Mouse (Mus musculus) limb, embryonic 15.5 days (tissue): ENCODE measurements at regions not wholly inside any gene's neighbourhood (a gene's known extent, or its start where the extent isn't known, plus 50 kb on each side); places are given as distances from the start of the nearest gene placed in this dataset.

Source experiments
- ATAC-seq: fragments of 200-750 bp; cut with Nextera tagmentation; 2 replicates; pipeline ENCODE4 v1.8.0; 2017; ENCODE audit warnings: low read depth, moderate TSS enrichment; ENCODE audit not compliant: insufficient number of reproducible peaks, low FRiP score, low TSS enrichment
- H3K27ac ChIP-seq: fragments of 300-500 bp; sonication (generic); 2 replicates; pipeline ENCODE4 v1.5.1; 2015; ENCODE audit warnings: moderate library complexity, mild to moderate bottlenecking, inconsistent platforms
- H3K27me3 ChIP-seq: fragments of 300-500 bp; sonication (generic); 2 replicates; pipeline ENCODE4 v1.6.1; 2015; ENCODE audit warnings: inconsistent platforms
- H3K36me3 ChIP-seq: fragments of 300-500 bp; sonication (generic); 2 replicates; pipeline ENCODE4 v1.6.1; 2015; ENCODE audit warnings: inconsistent platforms
- H3K4me1 ChIP-seq: fragments of 300-500 bp; sonication (generic); 2 replicates; pipeline ENCODE4 v1.6.1; 2015; ENCODE audit warnings: inconsistent platforms
- H3K4me2 ChIP-seq: fragments of 300-500 bp; sonication (generic); 2 replicates; pipeline ENCODE4 v1.6.1; 2015; ENCODE audit warnings: mild to moderate bottlenecking, inconsistent platforms
- H3K4me3 ChIP-seq: fragments of 300-500 bp; sonication (generic); 2 replicates; pipeline ENCODE4 v1.5.1; 2015; ENCODE audit warnings: mild to moderate bottlenecking, inconsistent platforms
- H3K9ac ChIP-seq: fragments of 300-500 bp; sonication (generic); 2 replicates; pipeline ENCODE4 v1.6.1; 2015; ENCODE audit warnings: inconsistent platforms
- H3K9me3 ChIP-seq: fragments of 300-500 bp; sonication (generic); 2 replicates; pipeline ENCODE4 v1.6.1; 2016; ENCODE audit warnings: inconsistent platforms
- WGBS: fragments of 180-500 bp; shearing (Covaris S2); methylation state at CpG from one replicate; pipeline ENCODE4 v1.1.7; 2015; 5-methylcytosine and 5-hydroxymethylcytosine counted together

GRCm38 (mm10) chr13:45230804-45231203 lies 152.3 kb downstream of the Gm9817 start:
- H3K9me3 ChIP-seq: no peaks in the 10 kb centered on the region
- WGBS: 82% methylated on average over 2 of the region's 2 CpGs
- no peak overlapping the region for H3K9ac ChIP-seq
- no peak overlapping the region for H3K4me3 ChIP-seq
- no peaks in the 10 kb centered on the region for H3K4me1 ChIP-seq
- no peaks in the 10 kb centered on the region for H3K27me3 ChIP-seq
- no peak overlapping the region for H3K4me2 ChIP-seq
- no peaks in the 10 kb centered on the region for H3K36me3 ChIP-seq
- no peak overlapping the region for H3K27ac ChIP-seq
- ATAC-seq: no peak

- ATAC-seq: no peak
- Histone ChIP-seq H3K27me3 (no peaks in the 10 kb centered on the region), H3K4me3 (no peak overlapping the region), H3K4me2 (no peak overlapping the region), H3K9ac (no peak overlapping the region), H3K9me3 (no peaks in the 10 kb centered on the region), H3K36me3 (no peaks in the 10 kb centered on the region), H3K4me1 (peaks cover 8% of the 10 kb centered on the region), H3K27ac (no peak overlapping the region)
- WGBS: 64% methylated on average over 5 of the region's 5 CpGs
Observed at GRCm38 (mm10) chr13:45235236-45235635, 154.3 kb upstream of the Mylip start.

DNA sequence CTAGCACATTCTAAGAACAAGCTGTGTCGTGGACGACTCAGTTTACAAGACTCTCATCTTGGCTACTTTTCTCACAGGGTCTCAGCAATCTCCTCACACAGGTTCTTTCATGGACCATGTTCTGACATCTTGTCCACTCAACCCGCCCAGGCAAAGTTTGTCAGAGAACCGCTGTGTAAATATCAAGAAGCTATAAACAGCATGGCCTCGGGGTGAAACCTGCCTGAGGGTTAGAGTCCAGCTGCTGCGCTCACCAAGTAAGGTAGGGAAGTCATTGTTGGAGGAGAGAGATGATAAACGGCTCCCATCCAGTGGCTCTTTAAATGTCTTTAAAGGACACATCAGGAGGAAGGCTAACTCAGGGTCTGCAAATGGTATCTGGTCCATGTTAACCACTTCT lies 151.3 kb upstream of the Mylip start:
- H3K36me3 ChIP-seq: no peaks in the 10 kb centered on the region
- H3K9me3 ChIP-seq: no peaks in the 10 kb centered on the region
- no peak overlapping the region for H3K4me2 ChIP-seq
- H3K9ac ChIP-seq: no peak overlapping the region
- H3K4me3 ChIP-seq: no peak overlapping the region
- H3K4me1 ChIP-seq: peaks cover 13% of the 10 kb centered on the region
- WGBS: 64% methylated on average over 7 of the region's 7 CpGs
- H3K27me3 ChIP-seq: no peaks in the 10 kb centered on the region
- no peak overlapping the region for H3K27ac ChIP-seq
- ATAC-seq: no peak

GRCm38 (mm10) chr13:45239153-45239552 lies 150.4 kb upstream of the Mylip start:
- H3K36me3 ChIP-seq: no peaks in the 10 kb centered on the region
- H3K4me1 ChIP-seq: peaks cover 13% of the 10 kb centered on the region
- ATAC-seq: no peak
- H3K27ac ChIP-seq: no peak overlapping the region
- peak overlapping the region; percentile 21; the same call in 1 of the 2 replicates for H3K4me2 ChIP-seq
- H3K4me3 ChIP-seq: no peak overlapping the region
- no peaks in the 10 kb centered on the region for H3K27me3 ChIP-seq
- WGBS: 29% methylated on average over 9 of the region's 9 CpGs
- H3K9ac ChIP-seq: no peak overlapping the region
- H3K9me3 ChIP-seq: no peaks in the 10 kb centered on the region

DNA sequence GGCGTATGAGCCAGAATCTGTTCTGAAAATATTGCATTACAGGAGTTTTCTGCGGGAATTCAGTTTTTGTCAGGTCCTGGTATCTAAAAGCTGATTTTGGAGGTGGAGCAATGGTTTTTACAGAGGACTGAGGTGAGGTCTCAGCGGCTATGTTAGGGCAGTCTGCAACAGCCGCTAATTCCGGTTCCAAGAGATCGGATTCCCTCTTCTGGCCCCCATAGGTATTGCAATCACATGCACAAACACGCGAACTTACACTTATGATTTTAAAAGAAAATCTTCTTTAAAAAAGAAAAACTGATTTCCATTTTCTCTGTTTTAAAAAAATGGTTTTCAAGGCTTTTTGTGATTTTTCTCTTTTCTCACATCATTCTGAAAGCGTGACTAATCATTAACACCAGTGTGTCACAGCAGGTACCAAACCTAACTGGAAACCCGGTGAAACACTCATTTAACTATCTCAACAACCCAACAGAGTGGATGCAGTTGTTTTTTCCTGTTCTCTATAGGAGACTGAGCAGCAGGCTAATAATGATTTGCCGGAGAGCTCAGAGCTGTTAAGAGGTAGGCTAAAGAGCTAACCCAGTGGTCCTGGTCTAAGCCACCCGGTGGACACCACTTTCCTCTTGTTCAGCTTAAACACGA lies 149.4 kb upstream of the Mylip start:
- Histone ChIP-seq H3K36me3 (no peaks in the 10 kb centered on the region), H3K4me2 (no peak overlapping the region), H3K27me3 (no peaks in the 10 kb centered on the region), H3K27ac (no peak overlapping the region), H3K9me3 (no peaks in the 10 kb centered on the region), H3K4me1 (peaks cover 13% of the 10 kb centered on the region), H3K9ac (no peak overlapping the region), H3K4me3 (no peak overlapping the region)
- 76% methylated on average over 13 of the region's 13 CpGs for WGBS
- no peak for ATAC-seq

- H3K4me1 ChIP-seq: peaks cover 13% of the 10 kb centered on the region
- no peak overlapping the region for H3K9ac ChIP-seq
- no peak overlapping the region for H3K27ac ChIP-seq
- no peak for ATAC-seq
- H3K27me3 ChIP-seq: no peaks in the 10 kb centered on the region
- WGBS: 64% methylated on average over 3 of the region's 3 CpGs
- H3K4me3 ChIP-seq: no peak overlapping the region
- no peaks in the 10 kb centered on the region for H3K9me3 ChIP-seq
- H3K4me2 ChIP-seq: no peak overlapping the region
- no peaks in the 10 kb centered on the region for H3K36me3 ChIP-seq
Observed at GRCm38 (mm10) chr13:45242261-45242660, 147.3 kb upstream of the Mylip start.

- no peak overlapping the region for H3K4me2 ChIP-seq
- H3K9ac ChIP-seq: no peak overlapping the region
- no peak overlapping the region for H3K27ac ChIP-seq
- no peaks in the 10 kb centered on the region for H3K9me3 ChIP-seq
- 49% methylated on average over 12 of the region's 12 CpGs for WGBS
- no peaks in the 10 kb centered on the region for H3K36me3 ChIP-seq
- no peak for ATAC-seq
- H3K4me1 ChIP-seq: peaks cover 13% of the 10 kb centered on the region
- H3K27me3 ChIP-seq: no peaks in the 10 kb centered on the region
- H3K4me3 ChIP-seq: no peak overlapping the region
Observed at GRCm38 (mm10) chr13:45242750-45243149, 146.8 kb upstream of the Mylip start.

DNA sequence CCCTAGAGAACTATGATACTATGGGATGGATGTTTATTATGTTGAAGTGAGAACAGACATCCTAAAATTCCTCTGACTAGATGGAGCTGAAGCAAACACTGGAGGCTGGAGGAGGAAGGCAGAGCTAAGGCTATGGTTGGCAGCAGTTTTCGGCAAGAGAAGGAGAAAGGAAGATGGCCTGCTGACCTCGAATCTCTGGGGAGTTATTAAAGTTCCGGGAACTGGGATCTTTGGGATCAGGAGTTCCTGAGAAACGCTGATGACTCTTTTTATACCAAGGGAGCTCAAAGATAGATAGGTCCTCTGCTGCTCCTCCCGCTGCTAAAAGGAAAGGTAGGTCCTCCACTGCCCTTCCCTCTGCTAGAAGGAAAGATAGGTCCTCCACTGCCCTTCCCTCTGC lies 143.9 kb upstream of the Mylip start:
- ATAC-seq: no peak
- H3K9ac ChIP-seq: no peak overlapping the region
- no peak overlapping the region for H3K4me3 ChIP-seq
- no peak overlapping the region for H3K4me2 ChIP-seq
- no peaks in the 10 kb centered on the region for H3K27me3 ChIP-seq
- H3K9me3 ChIP-seq: no peaks in the 10 kb centered on the region
- peaks cover 6% of the 10 kb centered on the region; the same call in 1 of the 2 replicates for H3K4me1 ChIP-seq
- no peak overlapping the region for H3K27ac ChIP-seq
- 51% methylated on average over 5 of the region's 5 CpGs for WGBS
- H3K36me3 ChIP-seq: no peaks in the 10 kb centered on the region

GRCm38 (mm10) chr13:45246341-45246740 lies 143.2 kb upstream of the Mylip start:
- 60% methylated on average over 2 of the region's 2 CpGs for WGBS
- ATAC-seq: no peak
- H3K4me3 ChIP-seq: no peak overlapping the region
- no peak overlapping the region for H3K4me2 ChIP-seq
- no peak overlapping the region for H3K27ac ChIP-seq
- H3K9me3 ChIP-seq: no peaks in the 10 kb centered on the region
- H3K36me3 ChIP-seq: no peaks in the 10 kb centered on the region
- peaks cover 6% of the 10 kb centered on the region; the same call in 1 of the 2 replicates for H3K4me1 ChIP-seq
- H3K9ac ChIP-seq: no peak overlapping the region
- no peaks in the 10 kb centered on the region for H3K27me3 ChIP-seq

GRCm38 (mm10) chr13:45250028-45250427 lies 139.5 kb upstream of the Mylip start:
- Histone ChIP-seq H3K4me2 (no peak overlapping the region), H3K9ac (no peak overlapping the region), H3K4me1 (peaks cover 11% of the 10 kb centered on the region), H3K9me3 (no peaks in the 10 kb centered on the region), H3K36me3 (no peaks in the 10 kb centered on the region), H3K27me3 (no peaks in the 10 kb centered on the region), H3K4me3 (no peak overlapping the region), H3K27ac (no peak overlapping the region)
- 69% methylated on average over 1 of the region's 1 CpGs for WGBS
- no peak for ATAC-seq

- no peaks in the 10 kb centered on the region for H3K27me3 ChIP-seq
- no peaks in the 10 kb centered on the region for H3K36me3 ChIP-seq
- no peak overlapping the region for H3K4me2 ChIP-seq
- no peak overlapping the region for H3K4me3 ChIP-seq
- H3K9ac ChIP-seq: no peak overlapping the region
- 69% methylated on average over 3 of the region's 3 CpGs for WGBS
- ATAC-seq: no peak
- H3K9me3 ChIP-seq: no peaks in the 10 kb centered on the region
- peaks cover 11% of the 10 kb centered on the region for H3K4me1 ChIP-seq
- H3K27ac ChIP-seq: no peak overlapping the region
Observed at GRCm38 (mm10) chr13:45251068-45251467, 138.5 kb upstream of the Mylip start.

DNA sequence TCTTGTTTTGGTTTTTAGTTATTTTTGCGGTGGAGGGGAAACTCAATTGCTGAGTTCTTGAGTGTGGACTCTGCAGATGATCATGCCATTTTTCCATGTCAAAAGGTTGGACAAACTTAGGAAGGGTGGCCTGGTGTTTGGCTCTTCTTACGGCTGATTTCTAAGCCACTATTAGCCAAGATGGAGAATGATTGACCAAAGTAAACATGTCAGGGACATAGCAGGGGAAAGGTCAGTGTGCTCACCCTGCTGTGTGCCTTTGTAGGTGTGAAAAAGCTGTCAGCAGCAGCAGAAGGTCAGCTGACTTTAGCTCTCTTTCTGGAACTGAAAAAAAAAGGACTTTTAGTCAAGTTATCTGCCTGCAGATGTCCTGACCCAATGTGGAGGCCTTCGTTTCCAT lies 137.4 kb upstream of the Mylip start:
- H3K4me1 ChIP-seq: peaks cover 11% of the 10 kb centered on the region
- no peak overlapping the region for H3K27ac ChIP-seq
- no peaks in the 10 kb centered on the region for H3K36me3 ChIP-seq
- ATAC-seq: no peak
- H3K27me3 ChIP-seq: no peaks in the 10 kb centered on the region
- WGBS: 77% methylated on average over 3 of the region's 3 CpGs
- H3K4me2 ChIP-seq: no peak overlapping the region
- no peaks in the 10 kb centered on the region for H3K9me3 ChIP-seq
- no peak overlapping the region for H3K4me3 ChIP-seq
- no peak overlapping the region for H3K9ac ChIP-seq

DNA sequence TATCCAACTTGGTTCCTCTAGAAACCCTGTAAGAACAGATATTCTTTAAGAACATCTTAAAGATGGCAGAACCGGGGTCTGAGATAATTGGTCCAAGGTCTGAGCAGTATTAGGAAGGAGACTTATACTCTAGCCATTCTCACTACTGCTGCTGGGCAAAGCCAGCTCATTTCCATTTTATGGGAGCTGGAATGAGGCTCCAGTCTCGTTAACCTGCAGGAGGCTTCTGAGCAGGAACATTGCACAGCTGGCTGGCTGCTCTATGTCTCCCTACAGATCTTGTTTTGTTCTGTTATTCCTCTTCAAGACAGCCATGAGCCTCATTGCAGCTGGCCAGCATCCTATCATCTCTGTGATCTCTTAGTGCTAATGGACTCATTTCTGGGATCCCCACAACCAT lies 136.3 kb upstream of the Mylip start:
- no peak overlapping the region for H3K4me2 ChIP-seq
- H3K27me3 ChIP-seq: no peaks in the 10 kb centered on the region
- H3K9ac ChIP-seq: no peak overlapping the region
- H3K4me1 ChIP-seq: peaks cover 11% of the 10 kb centered on the region
- ATAC-seq: no peak
- no peak overlapping the region for H3K4me3 ChIP-seq
- no peaks in the 10 kb centered on the region for H3K9me3 ChIP-seq
- no peaks in the 10 kb centered on the region for H3K36me3 ChIP-seq
- 31% methylated on average over 2 of the region's 2 CpGs for WGBS
- H3K27ac ChIP-seq: no peak overlapping the region
